Mouse (Mus musculus) macrophage (primary cell): ENCODE data around the gene Snx22. TPM values are rescaled to one million over a fixed set of nuclear protein-coding genes. Genes with fewer than 3 reads are reported as not detected.
A peak's percentile ranks its signal among the peaks of the same experiment; 100 is the strongest.

Experiments used
- H3K27ac ChIP-seq: fragments of 350-480 bp; formaldehyde crosslinking; 2 replicates; pipeline ENCODE4 v1.9.0; 2021
- H3K36me3 ChIP-seq: fragments of 350-480 bp; formaldehyde crosslinking; 2 replicates; pipeline ENCODE4 v1.9.0; 2021; ENCODE audit errors: inconsistent target
- H3K4me3 ChIP-seq: fragments of 350-480 bp; formaldehyde crosslinking; 2 replicates; pipeline ENCODE4 v1.9.0; 2021; ENCODE audit errors: inconsistent target
- H3K79me2 ChIP-seq: fragments of 350-480 bp; formaldehyde crosslinking; 2 replicates; pipeline ENCODE4 v1.9.0; 2021; ENCODE audit errors: inconsistent target
- WGBS: methylation state at CpG from one replicate; pipeline ENCODE4 v1.1.7; 2026; ENCODE audit warnings: inconsistent platforms; ENCODE audit not compliant: missing documents; 5-methylcytosine and 5-hydroxymethylcytosine counted together
- polyA plus RNA-seq: library from polyadenylated mRNA; stranded (reverse); fragments of 250-400 nt; gene quantifications from 3 replicates; pipeline ENCODE4 v1.2.4, GENCODE M21; 2018; ENCODE audit warnings: inconsistent platforms
- total RNA-seq, 78 experiments: library from RNA; depleted of rRNA; stranded (reverse); fragments of 250-400 nt; gene quantifications; 1 replicate in 9 of 78; 2 replicates in 24 of 78; 3 replicates in 43 of 78; 4 replicates in 2 of 78; pipeline ENCODE4 v1.2.4; 2018; ENCODE audit warnings: inconsistent platforms in 56 of 78

Snx22 gene
- total RNA-seq (2018; cell fraction: chromatin; rRNA removed) = not detected
- under 1 TPM; 0.06 to 0.75 (median 0.25) TPM for total RNA-seq (2018; cell fraction: cytosol; rRNA removed)
- under 1 TPM in 6 of 26 experiments, not detected in 20; 0.23 to 0.48 (median 0.31) TPM for total RNA-seq (2018; cell fraction: nucleus; rRNA removed)
- 0.29 to 1.3 TPM (median 0.46 TPM) in 3 replicates for polyA plus RNA-seq

DNA sequence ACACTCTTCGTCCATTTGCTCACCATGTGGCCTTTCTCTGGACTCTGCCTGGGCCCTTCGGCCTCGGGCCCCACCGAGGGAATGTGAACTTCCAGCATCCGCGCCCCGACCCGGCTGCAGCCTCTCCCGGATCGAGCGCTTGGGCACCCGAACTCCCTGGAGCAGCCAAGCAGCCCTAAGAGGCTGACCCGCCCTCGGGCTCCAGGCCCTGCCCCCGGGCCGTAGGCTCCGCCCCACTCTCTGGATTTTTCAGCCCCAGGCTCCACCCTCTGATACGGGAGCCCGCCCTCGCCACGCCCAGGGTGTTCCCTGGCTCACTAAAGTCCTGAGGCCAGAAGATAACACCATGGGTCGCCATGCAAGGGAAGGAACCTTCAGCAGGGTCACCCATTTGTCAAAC is at the start of gene Snx22:
Gene Snx22 (minus strand): TSS at position 137 of the 400 bp plus-strand sequence.
- Histone ChIP-seq H3K4me3 (peak within 1 kb of the TSS; percentile 20; the same call in 1 of the 2 replicates), H3K27ac (no peak within 1 kb of the TSS), H3K79me2 (no peaks in the 10 kb centered on the region), H3K36me3 (peaks cover 22% of the 10 kb centered on the region; the same call in 1 of the 2 replicates)
- 2% methylated on average over 20 of the region's 22 CpGs for WGBS

DNA sequence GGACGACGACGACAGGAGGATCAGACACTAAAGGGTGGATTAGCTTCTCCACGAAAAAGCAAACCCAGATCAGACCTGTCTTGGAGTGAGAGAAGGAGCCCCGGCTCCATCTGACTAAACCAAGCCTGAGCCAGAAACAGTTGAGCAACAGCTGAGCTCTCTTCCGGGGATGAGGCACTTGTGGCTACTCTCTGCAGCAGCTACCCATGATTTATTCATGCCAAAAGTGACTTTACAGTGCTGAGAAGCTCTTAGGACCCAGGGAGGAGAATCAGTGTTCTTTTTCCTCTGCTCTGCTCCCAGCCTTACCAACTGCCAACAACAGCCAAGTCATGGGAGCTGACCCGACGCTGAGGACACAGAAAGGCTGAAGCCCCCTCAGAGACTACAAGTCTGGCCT is 47.4 kb upstream of the Snx22 start:
- peak overlapping the region; percentile 76 for H3K27ac ChIP-seq
- H3K36me3 ChIP-seq = no peaks in the 10 kb centered on the region
- 46% methylated on average over 8 of the region's 8 CpGs for WGBS
- H3K79me2 ChIP-seq = peaks cover 90% of the 10 kb centered on the region
- no peak overlapping the region for H3K4me3 ChIP-seq

DNA sequence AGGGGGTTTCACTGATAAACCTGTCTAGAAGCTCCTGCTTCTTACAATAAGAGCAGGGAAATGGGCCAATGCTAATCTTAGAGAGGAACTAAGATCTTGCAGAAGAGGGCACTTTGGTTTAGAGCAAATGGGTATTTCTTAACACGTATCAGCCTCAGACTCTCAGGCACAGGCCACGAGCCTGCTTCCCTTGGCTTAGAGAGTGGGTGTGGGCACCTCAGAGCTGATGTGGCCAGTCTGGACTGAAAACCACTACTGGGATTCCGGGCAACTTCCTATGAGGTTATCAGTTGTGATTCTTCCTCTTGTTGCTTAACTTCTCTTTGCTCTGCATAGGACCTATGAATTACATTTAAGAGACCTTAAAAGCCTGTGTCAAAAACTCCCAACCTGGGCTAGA is 44.8 kb upstream of the Snx22 start:
- WGBS = 0% methylated on average over 3 of the region's 3 CpGs
- Histone ChIP-seq H3K27ac (peak overlapping the region; percentile 65), H3K4me3 (no peak overlapping the region), H3K36me3 (no peaks in the 10 kb centered on the region), H3K79me2 (peaks cover 90% of the 10 kb centered on the region)

DNA sequence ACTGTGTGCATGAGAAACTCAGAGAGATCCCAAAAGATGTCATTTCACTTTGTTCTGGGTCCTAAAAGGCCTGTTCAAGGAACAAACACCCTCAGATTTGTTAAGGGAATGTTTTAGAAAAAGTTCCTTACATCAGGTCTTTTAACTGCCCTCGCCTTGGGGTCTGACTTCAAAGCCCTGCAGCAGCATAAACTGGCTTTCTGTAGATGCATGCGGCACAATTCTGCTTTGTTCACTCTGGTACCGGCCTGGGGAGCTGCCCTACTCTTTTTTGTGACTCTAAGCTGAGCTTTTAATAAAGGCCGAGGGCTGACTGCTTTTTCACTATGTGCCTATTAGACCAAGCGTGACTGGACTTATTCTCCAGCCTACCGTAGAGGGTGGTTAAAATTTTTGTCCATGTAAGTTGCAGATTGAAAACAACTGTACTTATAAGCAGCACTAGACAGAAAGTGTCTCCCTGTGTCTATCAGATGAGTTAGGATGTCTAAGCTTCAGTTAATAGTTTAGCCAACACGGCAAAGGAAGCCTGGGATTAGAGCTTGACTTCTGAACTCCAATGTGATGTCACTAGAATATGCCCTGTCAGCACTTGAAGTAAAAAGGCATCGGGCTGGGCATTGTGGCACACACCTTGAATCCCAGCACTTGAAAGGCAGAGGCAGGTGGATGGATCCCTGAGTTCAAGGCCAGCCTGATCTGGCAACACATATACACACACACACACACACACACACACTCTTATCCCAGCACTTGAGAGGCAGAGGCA is 41.3 kb upstream of the Snx22 start:
- WGBS = 94% methylated on average over 8 of the region's 8 CpGs
- H3K79me2 ChIP-seq = peaks cover 89% of the 10 kb centered on the region
- H3K4me3 ChIP-seq = no peak overlapping the region
- no peak overlapping the region for H3K27ac ChIP-seq
- H3K36me3 ChIP-seq = peaks cover 24% of the 10 kb centered on the region

DNA sequence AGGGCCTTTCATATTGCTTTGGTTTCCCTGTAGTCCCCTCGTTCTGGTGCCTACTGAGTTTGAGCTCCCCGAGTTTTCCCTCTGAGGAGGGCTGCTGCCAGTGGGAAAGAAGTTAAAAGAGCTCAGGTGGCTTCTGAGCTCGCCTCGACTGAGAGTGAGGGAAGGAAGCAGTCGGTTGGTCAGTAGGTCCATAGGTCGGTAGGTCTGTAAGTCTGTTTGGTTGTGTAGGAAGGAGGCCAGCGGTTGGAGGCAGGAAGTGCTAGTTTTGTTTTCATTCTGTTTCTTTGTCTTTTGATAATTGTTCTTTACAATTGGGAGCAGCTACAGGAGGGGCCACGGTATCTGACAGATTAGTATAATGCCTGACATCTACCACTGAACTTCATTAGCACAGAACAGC is 40.6 kb upstream of the Snx22 start:
- Histone ChIP-seq H3K79me2 (peaks cover 89% of the 10 kb centered on the region), H3K36me3 (peaks cover 30% of the 10 kb centered on the region), H3K4me3 (no peak overlapping the region), H3K27ac (no peak overlapping the region)
- WGBS = 22% methylated on average over 7 of the region's 8 CpGs

DNA sequence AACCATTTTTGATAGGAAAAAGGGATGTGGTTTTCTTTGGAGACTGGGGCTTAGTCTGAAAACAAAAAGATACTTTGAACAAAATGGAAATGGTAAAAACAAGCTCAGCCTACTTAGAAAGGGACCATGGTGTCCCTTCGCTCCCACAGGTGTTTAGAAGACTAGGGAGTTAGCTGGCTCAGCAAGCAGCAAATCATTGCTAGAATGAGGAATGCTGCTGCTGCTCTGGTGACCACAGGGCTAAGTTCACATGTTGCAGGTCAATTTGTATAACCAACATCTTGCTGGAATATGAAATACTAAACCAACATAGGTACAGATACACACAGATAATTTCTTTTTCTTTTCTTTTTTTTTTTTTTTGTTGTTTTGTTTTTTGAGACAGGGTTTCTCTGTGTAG is 40.1 kb upstream of the Snx22 start:
- no peak overlapping the region for H3K4me3 ChIP-seq
- WGBS = 100% methylated on average over 1 of the region's 1 CpGs
- no peak overlapping the region for H3K27ac ChIP-seq
- H3K79me2 ChIP-seq = peaks cover 90% of the 10 kb centered on the region
- H3K36me3 ChIP-seq = peaks cover 35% of the 10 kb centered on the region

DNA sequence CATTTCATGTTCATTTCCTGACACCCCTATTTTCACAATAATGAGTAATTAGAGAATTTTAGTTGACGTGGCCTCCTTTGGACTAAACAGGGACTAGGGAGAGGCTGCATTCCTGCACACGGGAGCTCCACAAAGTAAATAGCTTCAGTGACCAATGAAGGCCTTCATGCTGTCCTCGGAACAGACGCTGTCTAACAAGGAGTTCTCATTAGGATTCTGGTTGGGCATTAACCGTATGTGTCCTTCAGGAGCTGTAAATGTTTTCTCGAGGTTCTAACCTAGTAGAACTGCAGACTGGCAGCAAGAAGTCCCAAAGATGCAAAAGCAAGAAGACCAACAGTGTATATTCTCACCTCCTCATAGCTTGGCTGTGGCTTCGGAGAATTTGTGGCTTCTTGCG is 35.6 kb upstream of the Snx22 start:
- peaks cover 75% of the 10 kb centered on the region for H3K36me3 ChIP-seq
- no peak overlapping the region for H3K4me3 ChIP-seq
- WGBS = 96% methylated on average over 8 of the region's 8 CpGs
- H3K79me2 ChIP-seq = peaks cover 85% of the 10 kb centered on the region
- no peak overlapping the region for H3K27ac ChIP-seq

DNA sequence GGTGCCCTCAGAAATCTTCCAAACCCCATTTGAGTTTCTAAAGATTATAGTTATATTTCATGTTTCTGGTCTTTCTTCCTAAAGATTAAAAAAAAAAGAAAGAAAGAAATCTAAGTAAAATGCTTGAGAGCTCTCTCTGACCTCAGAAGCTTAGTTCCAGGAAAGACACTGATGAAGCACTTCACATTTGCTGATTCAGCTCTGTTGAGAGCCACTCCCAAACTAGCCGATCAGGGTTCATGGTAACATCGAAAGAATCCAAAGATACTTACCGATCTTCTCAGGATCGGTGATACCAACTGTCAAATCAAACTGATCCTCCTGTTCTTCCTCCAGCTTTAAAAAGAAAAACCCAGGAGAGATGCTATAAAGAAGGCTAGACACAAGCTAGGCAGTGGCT is 35.1 kb upstream of the Snx22 start:
- Histone ChIP-seq H3K27ac (no peak overlapping the region), H3K79me2 (peaks cover 79% of the 10 kb centered on the region), H3K36me3 (peaks cover 80% of the 10 kb centered on the region), H3K4me3 (no peak overlapping the region)
- 96% methylated on average over 4 of the region's 4 CpGs for WGBS

DNA sequence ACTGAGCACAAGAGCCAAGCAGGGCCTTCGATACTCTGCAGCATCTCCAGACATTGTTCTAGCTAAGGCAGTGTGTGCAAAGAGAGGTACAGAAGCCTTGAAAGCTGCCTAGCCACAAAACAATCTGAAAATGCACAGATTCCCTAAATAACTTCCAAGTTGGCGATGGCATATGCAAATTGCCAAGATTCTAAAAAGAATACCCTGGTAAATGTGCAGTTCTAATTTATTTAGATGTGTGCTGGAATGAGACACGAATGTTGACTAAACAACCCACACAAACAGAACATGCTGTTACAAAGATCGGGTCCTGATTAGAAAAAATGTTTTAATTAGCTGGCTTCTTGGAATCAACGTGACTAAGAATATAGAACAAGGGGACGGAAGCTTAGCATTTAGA is 33.1 kb upstream of the Snx22 start:
- no peak overlapping the region for H3K4me3 ChIP-seq
- H3K36me3 ChIP-seq = peaks cover 83% of the 10 kb centered on the region
- peaks cover 60% of the 10 kb centered on the region for H3K79me2 ChIP-seq
- no peak overlapping the region for H3K27ac ChIP-seq
- WGBS = 96% methylated on average over 6 of the region's 6 CpGs

DNA sequence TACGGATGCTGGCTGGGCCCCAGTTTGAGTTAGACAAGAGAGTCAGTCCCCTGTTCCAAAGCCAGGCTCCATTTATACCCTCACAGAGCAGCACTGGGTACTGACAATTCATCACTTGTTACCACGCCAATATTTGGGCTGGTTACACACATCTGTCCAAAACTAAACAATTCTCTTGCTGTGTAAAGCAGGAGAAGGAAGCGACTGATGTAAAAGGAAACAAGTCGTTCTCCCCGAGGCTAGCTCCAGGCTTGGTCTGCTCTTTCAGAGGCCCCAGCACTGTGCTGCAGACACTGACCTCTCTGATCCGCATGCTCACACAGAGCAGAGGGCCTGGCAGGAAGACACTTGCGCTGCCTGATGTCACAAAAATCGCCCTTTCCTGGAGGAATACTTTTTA is 32.1 kb upstream of the Snx22 start:
- H3K4me3 ChIP-seq = no peak overlapping the region
- 91% methylated on average over 8 of the region's 8 CpGs for whole genome bisulfite sequencing
- peaks cover 93% of the 10 kb centered on the region for H3K36me3 ChIP-seq
- no peak overlapping the region for H3K27ac ChIP-seq
- peaks cover 49% of the 10 kb centered on the region; the same call in 1 of the 2 replicates for H3K79me2 ChIP-seq

DNA sequence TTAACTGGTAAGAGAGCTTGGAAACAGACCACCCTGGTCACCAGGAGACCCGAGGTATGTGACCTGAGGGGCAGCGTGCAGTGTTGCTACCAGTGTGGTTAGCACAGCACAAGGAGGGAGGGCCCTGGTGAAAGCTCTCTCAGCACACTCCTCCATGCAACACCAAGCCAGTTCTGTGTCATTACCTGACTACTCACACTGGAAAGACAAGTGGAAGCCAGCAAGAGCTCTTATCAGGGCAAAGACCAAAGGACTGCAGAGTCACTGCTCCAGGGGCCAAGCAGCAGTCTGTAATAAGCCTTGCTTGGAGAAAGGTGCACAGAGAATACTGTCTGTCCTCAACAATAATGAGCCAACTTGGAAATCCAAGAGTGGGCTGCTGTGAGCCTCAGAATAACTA is 23.1 kb upstream of the Snx22 start:
- H3K27ac ChIP-seq = no peak overlapping the region
- WGBS = 93% methylated on average over 2 of the region's 2 CpGs
- H3K36me3 ChIP-seq = peaks cover 94% of the 10 kb centered on the region
- H3K4me3 ChIP-seq = no peak overlapping the region
- no peaks in the 10 kb centered on the region for H3K79me2 ChIP-seq

DNA sequence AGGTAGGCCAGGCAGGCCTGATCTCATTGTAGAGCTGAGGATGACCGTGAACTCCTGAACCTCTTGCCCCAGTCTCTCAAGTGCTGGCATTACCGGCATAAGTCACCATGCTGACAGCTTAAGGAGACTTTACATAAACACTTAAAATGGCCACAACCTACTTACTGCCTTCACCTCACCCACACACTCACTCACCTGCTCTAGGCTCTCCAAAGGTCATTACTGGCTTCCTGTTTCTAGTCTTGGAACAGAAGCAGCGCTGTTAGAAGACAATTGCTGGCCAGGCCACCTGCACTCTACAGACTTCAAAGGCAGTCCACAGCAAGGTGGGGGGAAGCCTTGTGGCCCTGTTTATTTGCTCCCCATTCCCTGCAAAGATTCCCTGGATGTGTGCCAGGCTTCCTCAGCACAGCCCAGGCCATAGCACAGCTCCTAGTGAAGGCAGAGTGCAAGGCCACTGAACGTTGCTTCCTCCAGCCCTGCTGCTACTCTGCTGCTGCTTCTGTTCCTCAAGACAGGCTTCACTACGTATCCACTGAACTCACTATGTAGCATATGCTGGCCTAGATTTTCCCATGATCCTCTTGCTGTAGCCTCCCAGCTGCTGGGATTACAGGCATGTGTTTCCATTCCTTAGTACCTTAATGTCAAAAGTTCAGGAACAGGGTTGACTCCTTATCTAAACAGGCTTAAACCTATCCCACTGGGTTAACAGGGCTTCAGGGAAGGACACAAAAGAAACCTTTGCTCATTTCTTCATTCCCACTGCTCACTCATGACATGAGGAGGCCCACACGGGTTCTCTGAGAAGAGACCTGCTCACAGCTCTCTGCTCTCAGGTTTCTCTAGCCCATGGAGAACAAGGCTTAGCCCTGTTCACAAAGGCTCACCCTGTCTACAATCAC is 22.1 kb upstream of the Snx22 start:
- Histone ChIP-seq H3K36me3 (peaks cover 93% of the 10 kb centered on the region), H3K79me2 (no peaks in the 10 kb centered on the region), H3K27ac (no peak overlapping the region), H3K4me3 (no peak overlapping the region)
- WGBS = 94% methylated on average over 6 of the region's 6 CpGs

DNA sequence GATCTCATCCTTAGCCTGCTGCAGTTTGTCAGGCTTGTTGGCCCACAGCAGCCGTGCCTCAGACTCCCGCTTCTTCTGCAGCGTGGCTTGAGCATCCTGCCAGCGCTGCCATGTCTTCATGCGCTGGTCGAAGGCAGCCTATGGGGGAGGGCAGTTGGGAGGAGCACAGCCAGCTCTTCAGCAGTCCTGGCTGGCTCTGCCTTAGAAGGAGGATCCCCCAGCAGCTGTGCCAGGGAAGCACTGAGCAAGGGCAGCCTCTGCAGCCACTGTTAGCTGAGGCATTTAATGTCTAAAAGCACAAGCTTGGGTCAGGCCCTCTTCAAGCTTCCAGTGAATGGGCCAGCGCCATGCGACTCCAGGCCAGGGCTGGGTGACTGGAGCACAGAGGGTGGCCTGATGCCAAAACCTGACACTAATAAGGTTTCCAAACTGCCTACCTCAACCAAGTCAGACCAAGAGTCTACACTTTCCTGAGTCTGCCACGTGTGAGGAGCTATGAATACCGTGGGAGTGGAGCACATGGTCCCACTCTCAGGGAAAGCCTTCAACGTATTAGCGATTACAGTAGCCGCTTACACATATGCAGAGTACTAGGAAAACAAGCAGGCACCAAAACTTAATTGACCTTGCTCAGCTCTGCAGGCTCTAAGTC is 21.2 kb upstream of the Snx22 start:
- Histone ChIP-seq H3K4me3 (no peak overlapping the region), H3K36me3 (peaks cover 85% of the 10 kb centered on the region), H3K27ac (no peak overlapping the region), H3K79me2 (no peaks in the 10 kb centered on the region)
- WGBS = 97% methylated on average over 13 of the region's 13 CpGs

DNA sequence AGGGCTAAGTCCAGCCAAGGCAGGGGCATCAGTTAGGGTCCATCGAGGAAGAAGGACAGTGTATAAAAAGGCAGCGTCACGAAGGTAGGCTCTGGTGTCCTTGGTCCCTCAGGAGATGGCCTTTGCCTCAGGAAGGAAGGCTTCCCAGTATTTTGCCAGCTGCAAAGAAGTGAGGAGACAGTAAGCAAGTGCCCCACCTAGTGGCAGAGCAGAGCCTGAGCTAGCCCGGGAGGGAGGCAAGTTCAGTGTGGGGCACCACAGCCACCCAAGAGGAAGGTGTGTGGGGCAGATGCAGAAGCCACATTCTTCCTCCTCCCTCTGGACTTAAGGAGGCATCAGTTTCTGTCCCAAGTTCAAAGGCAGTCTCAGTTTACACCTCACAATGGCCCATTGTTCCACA is 18.9 kb upstream of the Snx22 start:
- Histone ChIP-seq H3K36me3 (peaks cover 67% of the 10 kb centered on the region), H3K4me3 (no peak overlapping the region), H3K79me2 (no peaks in the 10 kb centered on the region), H3K27ac (no peak overlapping the region)
- 64% methylated on average over 4 of the region's 4 CpGs for WGBS
